Mouse (Mus musculus) stomach, postnatal 0 days (tissue): Measurements from ENCODE around the gene Vps33b. TPM values are rescaled to one million over a fixed set of nuclear protein-coding genes. Genes with fewer than 3 reads are reported as not detected.

Experiments used
- ATAC-seq: fragments of 200-750 bp; cut with Nextera tagmentation; 2 replicates; pipeline ENCODE4 v1.8.0; 2017; ENCODE audit not compliant: low FRiP score, low TSS enrichment
- DNase-seq: peaks from one replicate; pipeline ENCODE4 v3.0.0-alpha.2; 2016; ENCODE audit warnings: low spot score
- H3K27ac ChIP-seq: fragments of 300-500 bp; sonication (generic); replicated peaks from 2 replicates; pipeline ENCODE4 v1.5.1; 2014; ENCODE audit warnings: mild to moderate bottlenecking, control low read depth
- H3K27me3 ChIP-seq: fragments of 300-500 bp; sonication (generic); 2 replicates; pipeline ENCODE4 v1.6.1; 2014; ENCODE audit warnings: low read length; ENCODE audit not compliant: control insufficient read depth, insufficient read depth
- H3K36me3 ChIP-seq: fragments of 300-500 bp; sonication (generic); 2 replicates; pipeline ENCODE4 v1.6.1; 2014; ENCODE audit warnings: low read length, mixed read lengths; ENCODE audit not compliant: control insufficient read depth, insufficient read depth
- H3K4me1 ChIP-seq: fragments of 300-500 bp; sonication (generic); replicated peaks from 2 replicates; pipeline ENCODE4 v1.6.1; 2014; ENCODE audit warnings: antibody characterized with exemption; ENCODE audit not compliant: control insufficient read depth, insufficient read depth
- H3K4me2 ChIP-seq: fragments of 300-500 bp; sonication (generic); replicated peaks from 2 replicates; pipeline ENCODE4 v1.6.1; 2014; ENCODE audit warnings: low read depth, mild to moderate bottlenecking, control low read depth, moderate library complexity
- H3K4me3 ChIP-seq: fragments of 300-500 bp; sonication (generic); 2 replicates; pipeline ENCODE4 v1.5.1; 2014; ENCODE audit warnings: low read depth, low read length, control low read depth
- H3K9ac ChIP-seq: fragments of 300-500 bp; sonication (generic); 2 replicates; pipeline ENCODE4 v1.6.1; 2014; ENCODE audit warnings: mild to moderate bottlenecking, low read length, control low read depth, mixed read lengths
- H3K9me3 ChIP-seq: fragments of 300-500 bp; sonication (generic); 2 replicates; pipeline ENCODE4 v1.6.1; 2016; ENCODE audit warnings: low read length; ENCODE audit not compliant: control insufficient read depth
- CTCF ChIP-seq: IDR thresholded peaks from 2 replicates; pipeline ENCODE4 v1.5.1; 2016; ENCODE audit warnings: antibody characterized with exemption, low read depth, mild to moderate bottlenecking, moderate library complexity
- EP300 ChIP-seq: optimal IDR thresholded peaks from 2 replicates; pipeline ENCODE3; 2016; ENCODE audit warnings: antibody characterized with exemption
- WGBS: fragments of 180-500 bp; shearing (Covaris S2); extraction: QIAGEN DNeasy Blood & Tissue Kit; methylation state at CpG from one replicate; pipeline ENCODE4 v1.1.7; 2014; 5-methylcytosine and 5-hydroxymethylcytosine counted together
- polyA plus RNA-seq: library from polyadenylated mRNA; unstranded; fragments of >200 nt; fragmentation: Nextera tagmentation; extraction: Ambion mirVana; gene quantifications from 2 replicates; pipeline ENCODE4 v1.2.1, GENCODE M21; 2015

Vps33b gene
- polyA plus RNA-seq, 1 experiment from 2014 or later = 4.9 TPM

GRCm38 (mm10) chr7:80339371-80339770 is 69.9 kb downstream of the Vps33b start:
- Histone ChIP-seq H3K9ac (peak overlapping the region; percentile 71), H3K9me3 (no peaks in the 10 kb centered on the region), H3K4me3 (peak overlapping the region; percentile 59), H3K4me2 (peak overlapping the region; percentile 79), H3K27me3 (no peaks in the 10 kb centered on the region), H3K27ac (peak overlapping the region; percentile 69), H3K36me3 (peaks cover 21% of the 10 kb centered on the region), H3K4me1 (peaks cover 7% of the 10 kb centered on the region; the same call in 1 of the 2 replicates)
- DNase-seq (peak; percentile 53), ATAC-seq (no peak)
- 8% methylated on average over 17 of the region's 17 CpGs for WGBS
- TF ChIP-seq EP300 (no peak), CTCF (no peak)

- under 1% methylated on average over 45 of the region's 45 CpGs for WGBS
- peak; percentile 96 for ATAC-seq
Measured at GRCm38 (mm10) chr7:80339793-80340628, 70.6 kb downstream of the Vps33b start.

GRCm38 (mm10) chr7:80340793-80341192 is 71.3 kb downstream of the Vps33b start, which contains the start of gene Unc45a:
Gene Unc45a, minus strand, starts transcription at chr7:80341005.
- DNase-seq (peak; percentile 87), ATAC-seq (peak; percentile 68)
- 3% methylated on average over 11 of the region's 11 CpGs for WGBS
- Histone ChIP-seq H3K9ac (peak within 1 kb of the TSS; percentile 71), H3K27me3 (no peaks in the 10 kb centered on the region), H3K36me3 (peaks cover 9% of the 10 kb centered on the region; the same call in 1 of the 2 replicates), H3K4me3 (peak within 1 kb of the TSS; percentile 59), H3K9me3 (no peaks in the 10 kb centered on the region), H3K4me2 (peak within 1 kb of the TSS; percentile 79), H3K4me1 (peaks cover 7% of the 10 kb centered on the region; the same call in 1 of the 2 replicates), H3K27ac (peak within 1 kb of the TSS; percentile 95)
- TF ChIP-seq EP300 (no peak), CTCF (peak; percentile 87)

More at GRCm38 (mm10) chr7:80339793-80340628, 70.6 kb downstream of the Vps33b start:
- TF ChIP-seq EP300 (no peak), CTCF (peak; percentile 89)
- H3K27me3 ChIP-seq = no peaks in the 10 kb centered on the region
- peak overlapping the region; percentile 95 for H3K27ac ChIP-seq
- H3K4me2 ChIP-seq = peak overlapping the region; percentile 79
- H3K9ac ChIP-seq = peak overlapping the region; percentile 71
- DNase-seq = peak; percentile 99
- peaks cover 7% of the 10 kb centered on the region; the same call in 1 of the 2 replicates for H3K4me1 ChIP-seq
- H3K9me3 ChIP-seq = no peaks in the 10 kb centered on the region
- H3K36me3 ChIP-seq = peaks cover 16% of the 10 kb centered on the region
- peak overlapping the region; percentile 59 for H3K4me3 ChIP-seq

Other genes starting within 250 kb of the Vps33b start
- 10.3 and 12.0 TPM in 2 replicates for gene Zfp710, start 244.8 kb upstream of the Vps33b start, polyA plus RNA-seq
- 288 TPM in 2 replicates for gene Idh2, start 154.3 kb upstream of the Vps33b start, polyA plus RNA-seq
- gene Sema4b, start 82.8 kb upstream of the Vps33b start, polyA plus RNA-seq = 19.4 and 19.9 TPM in 2 replicates
- 187 and 189 TPM in 2 replicates for gene Cib1, start 36.8 kb upstream of the Vps33b start, polyA plus RNA-seq
- gene Gdpgp1, start 36.8 kb upstream of the Vps33b start, polyA plus RNA-seq = 2.9 and 3.2 TPM in 2 replicates
- 1.2 TPM in 2 replicates for gene Ttll13, start 23.3 kb upstream of the Vps33b start, polyA plus RNA-seq
- 33.6 and 34.5 TPM in 2 replicates for gene Ngrn, start 8.4 kb upstream of the Vps33b start, polyA plus RNA-seq
- gene Prc1, start 24.8 kb downstream of the Vps33b start, polyA plus RNA-seq = 32.6 and 38.0 TPM in 2 replicates
- 3.7 and 3.8 TPM in 2 replicates for gene Rccd1, start 54.8 kb downstream of the Vps33b start, polyA plus RNA-seq
- gene Unc45a, start 71.4 kb downstream of the Vps33b start, polyA plus RNA-seq = 30.7 and 34.5 TPM in 2 replicates
- 8.6 and 10.4 TPM in 2 replicates for gene Hddc3, start 73.5 kb downstream of the Vps33b start, polyA plus RNA-seq
- 3.6 and 5.3 TPM in 2 replicates for gene Man2a2, start 101.7 kb downstream of the Vps33b start, polyA plus RNA-seq
- 6.2 TPM in 2 replicates for gene Fes, start 118.3 kb downstream of the Vps33b start, polyA plus RNA-seq
- gene Furin, start 135.8 kb downstream of the Vps33b start, polyA plus RNA-seq = 17.6 and 20.8 TPM in 2 replicates